Mouse (Mus musculus): ENCODE data around the gene Eps15l1.

The Eps15l1 gene

DNA sequence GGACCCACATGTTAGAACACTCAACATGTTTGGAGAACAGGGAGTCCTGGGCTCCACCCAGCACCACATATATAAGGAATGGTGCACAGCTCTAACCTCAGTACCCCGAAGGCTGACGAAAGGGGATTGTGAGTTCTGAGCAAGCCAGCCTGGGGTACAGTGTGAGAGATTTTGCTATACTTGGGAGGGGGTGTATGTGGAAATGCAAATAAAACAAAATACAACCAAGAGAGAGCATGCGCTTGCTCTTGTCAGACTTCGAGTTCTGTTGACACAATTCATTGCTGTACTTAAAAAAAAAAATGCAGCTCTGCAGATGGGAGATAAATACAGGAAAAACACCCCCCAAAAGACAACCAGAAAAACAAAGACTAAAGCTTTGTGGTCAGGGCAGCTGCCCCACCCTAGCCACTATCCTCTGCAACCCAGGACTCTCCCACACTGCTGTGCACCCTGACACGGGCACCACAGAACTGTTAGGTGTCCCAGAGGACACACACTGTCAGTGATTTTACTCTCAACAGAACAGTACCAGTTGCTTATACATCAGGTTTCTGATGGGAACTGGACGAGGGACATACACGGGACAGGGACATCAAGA lies 69.8 kb downstream of the Eps15l1 start:
- no peak for DNase-seq (ENCODE audit: low read depth, low spot score)

DNA sequence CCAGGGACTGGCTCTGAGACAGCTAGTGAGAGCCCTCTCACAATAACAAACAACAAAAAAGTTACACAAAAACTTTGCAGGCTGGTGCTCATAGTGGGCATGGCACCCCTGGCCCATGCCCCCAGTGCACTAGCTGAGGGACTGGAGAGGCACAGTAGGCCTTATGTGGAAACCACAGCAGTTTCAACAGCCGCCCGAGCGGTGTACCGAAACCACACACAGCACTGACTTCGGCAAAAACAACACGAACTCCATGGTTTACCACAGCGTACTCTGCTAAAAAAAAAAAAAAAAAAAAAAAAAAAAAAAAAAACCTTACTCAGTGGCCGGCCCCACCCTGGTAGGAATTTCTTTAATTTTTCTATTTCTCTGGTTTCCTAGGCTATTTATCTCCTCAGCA lies 70.5 kb downstream of the Eps15l1 start:
- no peak for DNase-seq (ENCODE audit: low read depth, low spot score)

DNA sequence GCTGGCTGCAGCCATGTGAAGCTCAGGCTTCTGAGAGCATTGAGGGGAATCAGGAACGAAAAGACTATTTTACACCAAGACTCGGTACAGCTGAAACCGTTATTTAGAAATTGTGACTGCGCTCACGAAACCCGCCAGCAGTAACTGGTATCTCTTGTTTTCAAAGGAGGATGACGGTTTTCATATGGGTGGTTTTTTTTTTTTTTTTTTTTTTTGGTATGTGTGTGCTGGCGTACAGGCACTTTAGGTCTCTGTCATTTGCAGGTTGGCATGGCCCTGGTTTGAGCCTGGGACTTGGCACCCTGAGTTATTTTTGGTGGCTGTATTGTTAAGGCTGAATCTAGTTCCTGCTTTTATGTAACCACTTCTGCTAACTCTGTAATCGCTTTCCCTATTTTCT lies 71.4 kb downstream of the Eps15l1 start:
- DNase-seq (ENCODE audit: low read depth, low spot score), result no peak

DNA sequence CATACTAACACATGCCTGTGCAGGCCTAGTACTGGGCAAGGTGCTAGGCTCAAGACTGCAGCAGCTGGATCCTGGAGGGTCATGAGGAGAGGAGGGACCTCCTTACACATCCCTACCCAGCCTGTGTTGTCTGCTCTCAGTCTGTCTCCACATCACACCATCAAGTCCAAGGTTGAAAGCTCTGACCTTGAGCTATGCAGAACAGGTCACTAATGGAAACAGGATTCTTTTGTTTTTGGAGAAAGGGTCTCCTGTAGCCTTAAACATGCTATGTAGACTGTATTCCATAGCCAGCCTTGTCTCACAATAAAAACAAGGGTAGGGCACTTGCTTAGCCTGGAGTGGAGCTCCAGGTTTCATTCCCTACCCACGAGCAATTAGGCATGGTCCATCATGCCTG lies 72.3 kb downstream of the Eps15l1 start:
- no peak for DNase-seq (ENCODE audit: low read depth, low spot score)

DNA sequence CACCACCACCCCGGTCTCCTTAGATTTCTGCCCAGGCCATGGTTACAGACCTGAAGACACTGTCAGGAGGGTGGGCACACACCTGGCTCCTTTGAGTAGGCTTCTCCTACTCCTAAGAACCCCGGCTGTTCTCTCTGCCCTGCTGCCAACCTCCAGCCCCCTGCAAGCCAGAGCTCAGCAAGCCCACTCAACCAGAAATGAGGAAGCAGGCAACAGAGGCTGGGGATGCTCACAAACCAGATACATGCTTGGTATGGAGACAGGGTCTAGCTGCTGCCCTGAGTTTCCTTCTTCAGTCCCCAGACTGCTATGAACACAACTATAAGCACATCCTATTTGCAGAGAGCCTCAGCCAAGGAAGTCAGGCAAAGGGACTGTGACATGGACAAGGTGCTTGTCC lies 73.1 kb downstream of the Eps15l1 start:
- no peak for DNase-seq (ENCODE audit: low read depth, low spot score)

DNA sequence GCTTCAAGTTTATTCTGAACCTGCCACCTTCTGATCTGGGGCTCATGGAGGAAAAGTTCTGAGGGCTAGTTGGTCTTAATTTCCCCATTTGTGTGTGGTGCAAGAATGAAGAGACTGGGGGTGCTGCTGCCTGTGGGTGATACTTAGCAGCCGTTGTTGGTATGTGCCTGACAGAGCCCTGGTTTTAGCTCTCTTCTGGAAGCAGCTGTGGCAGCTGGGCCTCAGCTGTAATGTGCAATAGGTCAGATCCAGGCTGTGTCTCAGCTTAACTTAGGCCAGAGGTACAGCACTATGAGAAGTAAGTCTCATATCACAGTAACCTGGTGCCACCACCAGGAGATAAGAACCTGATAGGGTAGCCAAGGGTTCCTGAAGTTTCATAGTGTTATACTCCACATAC lies 73.7 kb downstream of the Eps15l1 start:
- DNase-seq (ENCODE audit: low read depth, low spot score), result no peak

DNA sequence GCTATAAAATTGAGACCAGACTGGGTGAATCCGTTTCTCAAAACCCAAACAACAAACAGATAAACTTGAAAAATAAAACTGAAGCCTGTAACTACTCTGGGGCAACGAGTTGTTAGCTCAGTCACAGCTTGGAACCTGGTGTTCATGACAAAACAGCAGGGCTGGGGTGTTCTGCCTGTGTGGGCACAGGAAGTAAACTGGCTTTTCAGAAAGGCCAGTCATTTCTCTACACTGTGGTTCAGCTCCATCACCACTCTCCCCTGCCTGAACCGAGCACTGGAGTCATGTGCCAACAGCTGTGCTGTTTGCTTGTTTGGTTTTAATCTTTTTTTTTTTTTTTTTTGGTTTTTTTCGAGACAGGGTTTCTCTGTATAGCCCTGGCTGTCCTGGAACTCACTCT lies 77.5 kb downstream of the Eps15l1 start:
- DNase-seq (ENCODE audit: low read depth, low spot score), result no peak

DNA sequence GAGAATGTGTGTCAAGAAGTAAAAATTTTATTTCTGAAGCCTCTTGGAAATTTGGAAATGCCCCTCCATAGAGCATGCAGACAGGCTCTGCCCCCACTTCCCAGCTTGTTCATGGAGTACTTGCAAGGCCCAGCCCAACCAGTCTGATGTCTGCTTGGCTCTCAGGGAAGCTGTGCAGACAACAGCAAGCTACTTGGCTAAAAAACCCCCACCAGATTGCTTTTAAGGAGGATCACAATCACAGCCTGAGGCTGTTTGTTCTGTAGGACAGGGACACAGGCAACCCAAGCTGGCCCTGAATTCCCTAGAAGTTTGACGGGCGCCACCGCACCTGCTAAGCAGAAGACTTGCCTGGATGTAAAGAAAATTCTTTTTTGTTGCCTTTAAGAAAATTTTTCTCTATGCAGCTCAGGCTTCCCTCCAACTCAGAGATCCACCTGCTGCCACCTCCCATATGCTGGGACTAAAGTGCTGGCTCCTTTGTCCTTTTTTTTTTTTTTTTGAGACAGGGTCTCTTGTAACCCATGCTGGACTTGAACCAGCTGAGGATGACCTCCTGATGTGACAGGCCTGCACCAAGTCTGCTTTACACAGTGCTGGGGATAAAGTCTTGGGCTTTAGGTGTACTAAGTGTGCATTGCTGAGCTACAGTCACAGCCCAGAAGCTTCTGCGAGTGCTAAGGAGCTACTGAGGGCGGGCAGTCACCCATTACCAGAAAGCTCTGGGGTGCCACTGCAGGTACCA lies 78.5 kb downstream of the Eps15l1 start:
- DNase-seq (ENCODE audit: low read depth, low spot score), result no peak

DNA sequence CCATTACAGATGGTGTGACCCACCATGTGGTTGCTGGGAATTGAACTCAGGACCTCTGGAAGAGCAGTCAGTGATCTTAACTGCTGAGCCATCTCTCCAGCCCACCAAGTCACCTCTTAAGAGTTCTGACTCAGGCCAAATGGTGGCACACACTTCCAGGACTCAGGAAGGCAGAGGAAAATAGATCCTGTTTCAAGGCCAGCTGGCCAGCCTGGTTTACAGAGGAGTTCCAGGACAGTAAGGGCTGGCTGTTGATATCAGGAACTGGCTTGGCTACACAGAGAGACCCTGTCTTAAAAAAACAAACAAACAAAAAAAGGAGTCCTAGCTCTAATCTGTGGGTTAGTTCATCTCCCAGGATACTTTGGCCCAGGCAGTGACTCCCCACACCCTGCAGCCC lies 84.2 kb downstream of the Eps15l1 start:
- no peak for DNase-seq (ENCODE audit: low read depth, low spot score)

DNA sequence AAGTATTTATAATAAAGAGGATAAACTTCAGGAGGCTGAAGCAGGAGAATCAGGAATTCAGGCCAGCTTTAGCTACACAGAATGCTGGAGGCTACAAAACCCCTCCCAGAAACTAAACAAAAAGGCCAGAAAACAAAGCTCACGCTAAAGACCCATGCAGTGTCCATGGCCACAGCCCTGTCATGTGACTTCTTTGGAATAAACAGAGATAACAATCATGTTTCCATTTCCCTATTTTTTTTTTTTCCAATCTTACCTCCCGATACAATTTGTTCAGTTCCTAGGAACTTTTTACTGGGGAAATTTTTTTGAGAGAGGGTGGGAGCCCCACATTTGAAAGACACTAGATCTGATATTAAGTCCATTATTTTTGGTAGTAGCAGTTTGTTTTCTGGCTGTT lies 85.0 kb downstream of the Eps15l1 start:
- DNase-seq (ENCODE audit: low read depth, low spot score), result no peak

DNA sequence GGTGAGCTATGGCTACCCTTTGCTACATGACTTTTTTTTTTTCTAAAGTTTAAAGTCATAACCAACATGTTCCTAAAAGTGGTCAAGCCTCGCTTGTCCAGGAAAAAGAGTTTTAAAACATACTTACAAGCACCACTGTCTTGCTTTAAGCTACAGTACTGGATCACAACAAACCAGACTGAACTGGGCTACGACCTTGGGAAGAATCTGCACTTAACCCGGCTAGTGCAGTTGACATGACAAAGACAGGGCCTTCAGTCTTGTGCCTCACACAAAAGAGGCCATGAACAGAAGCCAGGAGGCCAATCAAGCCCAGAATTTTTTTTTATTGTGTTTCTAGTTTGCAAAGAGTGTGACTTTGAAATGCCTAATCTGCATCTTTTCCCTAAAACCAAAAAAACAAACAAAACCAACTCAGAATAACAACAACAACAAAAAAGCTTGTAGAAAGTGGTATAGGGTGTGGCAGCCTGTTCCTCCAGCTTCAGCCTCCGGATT lies 87.1 kb downstream of the Eps15l1 start:
- DNase-seq (ENCODE audit: low read depth, low spot score), result no peak

DNA sequence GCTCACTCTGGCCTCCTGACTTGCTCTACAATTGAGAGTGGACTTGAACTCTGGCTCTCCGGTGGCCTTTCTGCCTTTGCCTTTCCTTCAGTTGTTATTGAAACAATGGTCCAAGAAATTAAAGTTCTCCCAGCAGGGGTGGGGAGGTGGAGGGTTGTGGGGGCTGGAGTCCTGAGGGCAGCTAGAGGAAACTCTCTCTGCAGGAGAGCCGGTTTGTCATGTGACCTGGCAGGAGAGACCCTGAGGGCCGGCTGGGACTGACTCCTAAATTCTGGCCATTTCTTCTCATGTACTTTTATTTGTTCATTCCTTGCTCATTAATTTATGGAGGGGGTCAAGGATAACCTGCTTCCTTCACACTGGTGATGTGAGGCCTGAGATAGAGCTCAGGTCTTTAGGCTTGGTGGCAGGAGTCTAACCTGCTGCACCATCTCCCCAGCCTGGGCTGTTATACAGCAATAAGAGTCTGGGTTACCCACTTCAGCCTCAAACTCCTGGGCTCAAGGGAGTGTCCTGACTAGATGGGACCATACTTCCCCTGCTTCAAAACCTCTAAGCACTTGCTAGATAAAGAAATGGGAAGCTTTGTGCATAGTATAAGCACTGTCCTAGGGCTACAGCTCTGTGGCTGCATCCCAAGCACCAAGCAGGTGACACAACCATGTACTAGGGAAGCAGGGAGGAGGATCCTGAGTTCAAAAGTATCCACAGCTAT lies 87.7 kb downstream of the Eps15l1 start:
- no peak for DNase-seq (ENCODE audit: low read depth, low spot score)

DNA sequence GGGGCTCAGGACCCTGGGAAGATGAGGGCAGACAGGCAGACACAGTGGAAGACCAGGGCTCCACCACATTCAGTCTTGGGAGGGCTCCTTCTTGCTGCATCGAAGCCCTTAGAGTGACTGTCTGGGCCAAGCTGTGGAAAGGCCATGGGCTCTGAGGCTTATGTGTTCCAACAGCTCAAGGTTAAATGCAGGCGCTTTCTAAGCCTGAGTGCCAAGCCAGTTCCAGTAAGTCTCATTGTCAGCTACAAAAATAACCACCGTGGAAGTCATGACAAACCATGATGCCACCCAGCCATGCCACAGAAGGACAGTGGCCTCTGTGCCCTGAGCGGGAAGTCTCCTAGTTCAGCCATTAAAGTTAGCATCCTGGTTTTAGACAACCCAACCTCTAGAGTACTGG lies 89.6 kb downstream of the Eps15l1 start:
- no peak for DNase-seq (ENCODE audit: low read depth, low spot score)

DNA sequence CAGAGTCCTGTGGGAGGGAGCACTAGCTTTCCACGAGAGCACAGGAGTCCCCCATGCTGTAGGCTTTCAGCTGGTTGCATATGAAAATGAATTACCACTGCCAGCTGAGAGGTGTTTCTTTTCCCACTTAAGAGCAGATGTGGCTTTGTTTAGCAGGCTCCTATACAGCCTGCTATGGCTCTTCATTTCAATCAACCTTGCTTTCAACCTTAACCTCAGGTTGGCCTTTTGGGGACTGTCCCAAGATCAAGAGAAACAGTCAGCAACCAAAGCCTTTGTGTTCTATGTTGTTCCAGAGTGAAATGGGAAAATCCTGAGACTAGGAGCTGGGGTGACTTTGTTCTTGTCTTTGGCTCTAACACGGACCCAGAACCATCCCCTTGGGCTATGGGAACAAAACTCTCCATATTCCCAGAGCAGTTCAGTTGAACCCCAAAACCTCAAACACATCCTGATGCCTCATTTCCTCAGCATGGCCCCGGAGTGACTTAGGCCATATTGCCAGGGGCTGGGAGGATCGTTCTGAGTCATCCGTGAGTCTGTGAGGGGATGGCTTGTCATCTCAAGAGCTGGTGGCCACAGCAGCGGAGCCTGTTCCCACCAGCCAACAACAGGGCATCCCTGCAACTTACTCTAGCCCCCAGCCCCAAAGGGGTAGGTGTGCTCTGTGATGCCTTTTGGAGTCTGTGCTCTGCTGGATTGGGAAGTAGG lies 90.3 kb downstream of the Eps15l1 start:
- DNase-seq (ENCODE audit: low read depth, low spot score), result no peak

DNA sequence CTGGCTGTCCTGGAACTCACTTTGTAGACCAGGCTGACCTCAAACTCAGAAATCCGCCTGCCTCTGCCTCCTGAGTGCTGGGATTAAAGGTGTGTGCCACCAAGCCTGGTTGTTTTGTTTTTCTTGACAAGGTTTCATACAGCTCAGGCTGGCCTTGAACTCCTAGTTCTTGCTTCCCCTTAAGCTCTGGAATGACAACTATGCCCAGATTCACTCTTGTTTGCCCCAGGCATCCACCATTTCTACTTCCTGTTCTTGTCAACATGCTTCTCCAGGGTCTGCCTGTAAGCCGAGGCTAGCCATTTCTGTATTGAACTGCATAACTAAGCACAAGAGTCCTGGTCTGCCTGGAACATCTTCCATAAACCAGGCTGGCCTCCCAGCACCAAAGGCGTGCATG lies 92.1 kb downstream of the Eps15l1 start:
- no peak for DNase-seq (ENCODE audit: low read depth, low spot score)

DNA sequence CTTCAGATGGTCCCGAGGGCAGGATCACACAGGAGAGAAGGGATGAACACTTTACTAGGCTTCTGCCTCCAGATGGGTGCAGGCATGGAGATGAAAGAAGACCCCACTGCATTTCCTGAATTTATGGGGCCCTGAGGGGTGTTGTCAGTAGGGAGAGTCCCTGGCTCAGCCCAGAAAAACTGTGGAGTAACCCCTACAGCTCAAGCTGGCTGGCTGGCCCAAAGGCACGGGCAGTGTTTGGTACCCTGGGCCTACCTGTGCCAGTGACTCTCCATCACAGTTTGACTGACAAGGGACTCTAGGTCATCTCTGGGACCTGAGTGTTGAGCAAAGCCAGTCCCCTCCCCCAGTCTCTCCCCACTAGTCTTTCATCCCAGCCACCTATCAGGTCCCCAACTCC lies 96.6 kb downstream of the Eps15l1 start:
- no peak for DNase-seq (ENCODE audit: low read depth, low spot score)

DNA sequence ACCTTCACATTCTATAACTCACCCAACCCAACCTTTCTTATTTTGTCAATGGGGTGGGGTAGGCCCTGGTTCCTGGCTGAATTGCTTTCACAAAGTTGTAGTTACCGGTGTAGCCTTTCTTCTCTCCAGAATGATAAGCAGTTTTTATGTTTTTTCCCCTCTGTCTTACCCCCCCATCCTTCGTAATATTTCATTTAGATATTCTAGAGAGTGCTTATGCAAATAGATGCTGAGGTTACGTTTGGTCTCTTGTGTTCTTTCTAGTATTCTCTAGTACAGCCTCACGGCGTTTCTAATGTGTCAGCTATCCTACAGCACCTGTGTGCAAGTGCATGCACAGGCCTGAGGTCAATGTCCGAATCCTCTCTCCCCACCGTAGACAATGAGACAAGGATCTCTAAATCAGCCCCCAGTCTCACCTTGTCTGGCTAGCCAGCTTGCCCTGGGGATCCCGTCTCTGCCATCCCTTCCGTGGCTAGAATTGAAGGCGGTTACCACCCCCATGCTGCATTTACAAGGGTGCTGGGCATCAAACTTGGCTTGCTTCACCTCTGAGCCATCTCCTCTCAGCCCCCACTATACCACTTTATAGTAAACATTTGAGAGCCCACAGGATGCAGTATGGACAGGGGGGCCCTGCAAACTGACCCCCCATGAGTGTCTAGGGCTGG lies 97.1 kb downstream of the Eps15l1 start:
- no peak for DNase-seq (ENCODE audit: low read depth, low spot score)

DNA sequence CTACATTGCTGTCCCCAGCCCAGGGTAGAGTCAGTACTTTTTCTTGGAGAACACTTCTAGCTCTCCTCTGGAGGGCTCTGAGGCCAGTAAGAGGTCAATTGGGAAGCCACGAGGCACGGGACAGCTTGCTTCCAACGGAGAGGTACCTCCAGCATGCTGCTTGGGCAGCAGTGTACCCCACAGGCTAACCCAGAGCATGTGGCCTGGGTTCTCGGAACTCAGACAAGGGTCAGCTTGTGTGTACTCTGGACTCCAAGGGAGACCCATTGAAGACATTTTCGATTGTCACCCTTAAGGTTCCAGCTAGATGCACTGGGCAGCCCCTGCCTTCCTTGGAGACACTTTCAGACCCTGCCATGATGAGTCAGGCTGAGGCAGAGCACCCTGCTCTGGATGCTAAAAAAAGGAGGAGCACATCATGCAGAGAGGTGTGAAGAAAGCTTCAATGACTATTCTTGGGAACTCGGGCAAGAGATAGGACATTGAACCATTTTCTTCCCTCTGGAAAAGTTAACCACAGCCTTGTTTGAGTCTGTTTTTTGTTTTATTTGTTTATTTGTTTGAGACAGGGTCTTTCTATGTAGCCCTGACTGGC lies 98.0 kb downstream of the Eps15l1 start:
- no peak for DNase-seq (ENCODE audit: low read depth, low spot score)

DNA sequence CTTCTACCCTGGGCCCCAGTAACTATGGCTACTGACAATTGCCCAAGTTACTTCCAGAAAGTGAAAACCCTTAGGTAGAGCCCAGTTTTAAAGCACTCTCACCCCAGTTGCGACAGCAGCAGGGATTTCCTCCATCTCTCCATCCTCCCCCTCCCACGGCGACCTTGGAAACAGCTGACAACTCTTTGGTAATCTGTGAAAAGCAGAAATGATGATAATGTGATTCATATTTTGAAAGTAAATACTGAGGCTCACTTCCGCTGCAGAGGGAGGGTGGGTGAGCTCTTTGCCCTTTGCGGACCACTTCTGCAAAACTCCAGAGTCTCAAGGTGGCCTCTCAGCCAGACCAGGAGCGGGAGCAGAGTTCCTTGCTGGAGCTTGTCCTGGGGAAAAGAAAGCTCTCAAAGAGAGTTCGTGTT lies 98.8 kb downstream of the Eps15l1 start:
- DNase-seq (ENCODE audit: low read depth, low spot score), result no peak

DNA sequence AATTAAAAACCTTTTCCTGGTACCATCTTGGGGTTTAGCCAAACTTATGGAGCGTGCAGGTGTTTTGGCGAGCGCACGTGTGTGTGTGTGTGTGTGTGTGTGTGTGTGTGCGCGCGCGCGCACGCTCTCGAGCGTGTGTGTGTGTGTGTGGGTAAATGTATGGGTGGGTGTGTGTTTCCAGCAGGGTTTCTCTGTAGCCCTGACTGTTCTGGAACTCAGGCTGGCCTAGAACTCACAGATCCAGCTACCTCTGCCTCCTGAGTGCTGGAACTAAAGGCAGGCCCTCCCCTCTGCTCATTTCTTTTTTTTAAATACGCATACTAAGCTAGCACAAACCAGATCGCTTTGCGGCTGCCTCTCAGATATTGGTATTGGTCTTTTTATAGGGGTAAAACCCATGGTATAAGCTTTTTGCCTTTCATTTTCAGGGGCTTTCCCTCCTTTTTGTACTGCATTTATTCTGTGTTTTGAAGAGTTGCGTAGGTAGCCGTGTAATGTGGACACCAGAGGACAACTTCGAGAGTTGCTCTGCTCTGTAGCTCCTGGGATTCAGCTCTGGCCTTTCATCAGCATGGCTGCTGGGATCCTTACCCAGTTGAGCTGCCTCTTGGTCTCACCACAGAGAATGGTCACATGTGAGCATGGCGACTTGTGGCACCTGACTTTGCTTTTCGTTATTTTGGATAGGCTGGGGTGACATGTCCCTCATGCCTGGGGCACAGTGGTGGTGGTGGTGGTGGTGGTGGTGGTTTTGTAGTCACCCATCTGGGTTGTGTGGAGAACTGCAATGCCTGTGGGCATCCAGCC lies 99.4 kb downstream of the Eps15l1 start:
- DNase-seq (ENCODE audit: low read depth, low spot score), result no peak
